ENCODE assay signal across 28 mouse cellular contexts in genomic region chr11:75404801-75405200, GRCm38 (mm10). TPM values are rescaled to one million over a fixed set of nuclear protein-coding genes. Genes with fewer than 3 reads are reported as not detected.
DNase-seq lines count a peak whose midpoint lies in the region; ATAC-seq and TF ChIP-seq lines count a peak whose summit lies in the region.
"Had no signal": no experiment of that assay in that cellular context is flagged by ENCODE, and none has a peak within 500 bp of the region (broad histone marks: within the 10 kb centered on the region; RNA-seq: fewer than 3 reads in every experiment).

No protein-coding gene starts in this region.

- H3K4me3 ChIP-seq in gastrocnemius, adult 2 months, result no peak overlapping the region
- no peak overlapping the region for H3K4me3 ChIP-seq in brown adipose tissue, adult 24 weeks (ENCODE audit: insufficient read depth, low read depth, low read length)
- no peak overlapping the region for H3K4me3 ChIP-seq in stomach, postnatal 0 days (ENCODE audit: low read depth, low read length)
- no peak overlapping the region for H3K4me3 ChIP-seq in hindbrain, embryonic 10.5 days
- H3K4me3 ChIP-seq in limb, embryonic 10.5 days, result no peak overlapping the region
- H3K4me3 ChIP-seq: embryonic facial prominence, embryonic 13.5 days; erythroblast, embryonic 14.5 days; limb, embryonic 13.5 days; lung, embryonic 15.5 days; midbrain, embryonic 10.5 days; neural tube, embryonic 13.5 days had no signal

- TF ChIP-seq EP300 in stomach, postnatal 0 days (optimal IDR thresholded peaks at IDR 0.05), result no peak

- H3K27ac ChIP-seq in gastrocnemius, adult 2 months, result peak overlapping the region; percentile 88
- H3K27ac ChIP-seq in brown adipose tissue, adult 24 weeks (replicated peaks; ENCODE audit: low read depth, low read length), result 0 out of 2 replicates have a peak overlapping the region, but pooled peaks have one; percentile 8
- peak overlapping the region; percentile 82 for H3K27ac ChIP-seq in stomach, postnatal 0 days (replicated peaks)
- H3K27ac ChIP-seq in hindbrain, embryonic 10.5 days, result no peak overlapping the region
- no peak overlapping the region for H3K27ac ChIP-seq in limb, embryonic 10.5 days
- H3K27ac ChIP-seq: embryonic facial prominence, embryonic 13.5 days; hindbrain, embryonic 14.5 days; limb, embryonic 13.5 days; lung, embryonic 15.5 days; midbrain, embryonic 10.5 days; neural tube, embryonic 13.5 days had no signal

- no peak for TF ChIP-seq CTCF in gastrocnemius, adult 2 months (IDR thresholded peaks at IDR 0.05)
- TF ChIP-seq CTCF in stomach, postnatal 0 days (IDR thresholded peaks at IDR 0.05; ENCODE audit: low read depth), result no peak

- H3K9me3 ChIP-seq in stomach, postnatal 0 days (ENCODE audit: control insufficient read depth, low read length), result no peaks in the 10 kb centered on the region
- H3K9me3 ChIP-seq in hindbrain, embryonic 10.5 days, result no peaks in the 10 kb centered on the region
- H3K9me3 ChIP-seq in limb, embryonic 10.5 days (replicated peaks), result no peaks in the 10 kb centered on the region
- H3K9me3 ChIP-seq: embryonic facial prominence, embryonic 13.5 days; limb, embryonic 13.5 days; lung, embryonic 15.5 days; midbrain, embryonic 10.5 days; neural tube, embryonic 13.5 days had no signal

- no peak for ATAC-seq in stomach, postnatal 0 days (ENCODE audit: low FRiP score, low TSS enrichment)
- ATAC-seq: forebrain, postnatal 0 days; intestine, postnatal 0 days had no signal

- no peak overlapping the region for H3K4me2 ChIP-seq in stomach, postnatal 0 days (replicated peaks; ENCODE audit: low read depth)
- H3K4me2 ChIP-seq: embryonic facial prominence, embryonic 13.5 days; heart, embryonic 11.5 days; hindbrain, embryonic 14.5 days; limb, embryonic 13.5 days; liver, embryonic 11.5 days; lung, embryonic 15.5 days; neural tube, embryonic 13.5 days had no signal

- H3K4me1 ChIP-seq in brown adipose tissue, adult 24 weeks (ENCODE audit: control insufficient read depth, insufficient read depth, insufficient read length, low read length), result peaks cover 9% of the 10 kb centered on the region; the same call in 1 of the 2 replicates
- peaks cover 2% of the 10 kb centered on the region; the same call in 1 of the 2 replicates for H3K4me1 ChIP-seq in stomach, postnatal 0 days (replicated peaks; ENCODE audit: control insufficient read depth, insufficient read depth)
- no peaks in the 10 kb centered on the region for H3K4me1 ChIP-seq in hindbrain, embryonic 10.5 days (replicated peaks)
- H3K4me1 ChIP-seq in limb, embryonic 10.5 days, result no peaks in the 10 kb centered on the region
- H3K4me1 ChIP-seq: embryonic facial prominence, embryonic 13.5 days; limb, embryonic 13.5 days had no signal

- no peak for DNase-seq in gastrocnemius, adult 2 months
- DNase-seq in gastrocnemius, postnatal 25 days, result no peak
- DNase-seq in cerebellum, adult 9-11 months, result peak; percentile 49
- DNase-seq in stomach, postnatal 0 days (ENCODE audit: low spot score), result no peak
- no peak for DNase-seq in hindbrain, embryonic 10.5 days (ENCODE audit: low spot score)
- no peak for DNase-seq in limb, embryonic 10.5 days (ENCODE audit: low spot score)
- DNase-seq: adrenal gland, postnatal 36 days; forebrain, postnatal 0 days; gastrocnemius, postnatal 10 days; heart, postnatal 36 days; kidney, postnatal 25 days; thymus, postnatal 14 days had no signal

- no peaks in the 10 kb centered on the region for H3K27me3 ChIP-seq in stomach, postnatal 0 days (ENCODE audit: control insufficient read depth, insufficient read depth, low read length)
- no peaks in the 10 kb centered on the region for H3K27me3 ChIP-seq in hindbrain, embryonic 10.5 days (ENCODE audit: insufficient read depth, poor library complexity, severe bottlenecking)
- no peaks in the 10 kb centered on the region for H3K27me3 ChIP-seq in limb, embryonic 10.5 days (ENCODE audit: low read depth, poor library complexity, severe bottlenecking)
- H3K27me3 ChIP-seq: embryonic facial prominence, embryonic 13.5 days; limb, embryonic 13.5 days; lung, embryonic 15.5 days; neural tube, embryonic 13.5 days had no signal

- H3K9ac ChIP-seq in stomach, postnatal 0 days (ENCODE audit: low read length), result no peak overlapping the region
- H3K9ac ChIP-seq: embryonic facial prominence, embryonic 13.5 days; forebrain, postnatal 0 days; hindbrain, embryonic 14.5 days; limb, embryonic 13.5 days; lung, embryonic 15.5 days; neural tube, embryonic 13.5 days had no signal

- WGBS in stomach, postnatal 0 days, result 89% methylated on average over 6 of the region's 6 CpGs
- WGBS in hindbrain, embryonic 10.5 days, result 91% methylated on average over 6 of the region's 6 CpGs
- WGBS in limb, embryonic 10.5 days, result 89% methylated on average over 6 of the region's 6 CpGs

- intact Hi-C loops in gastrocnemius, adult 2 months (cut with DNase I), result loop anchor here (5.0 kb wide), 1 partner anchor 168 kb away; no protein-coding TSS in a partner anchor

- H3K36me3 ChIP-seq in stomach, postnatal 0 days (ENCODE audit: control insufficient read depth, insufficient read depth, low read length), result no peaks in the 10 kb centered on the region; the same call in 1 of the 2 replicates
- peaks cover 13% of the 10 kb centered on the region for H3K36me3 ChIP-seq in hindbrain, embryonic 10.5 days
- H3K36me3 ChIP-seq in limb, embryonic 10.5 days, result peaks cover 22% of the 10 kb centered on the region
- H3K36me3 ChIP-seq: lung, embryonic 15.5 days had no signal

RNA-seq across cellular contexts. Expression of gene Serpinf1, which starts 17.7 kb away (rescaled TPM):
- total RNA-seq in gastrocnemius, adult 2 months (2021), result 100 to 1,000 TPM in 1 of 2 experiments, 10 to 100 TPM in 1; 55.5 to 168 TPM
- total RNA-seq in gastrocnemius, postnatal 25 days (2021), result 10 to 100 TPM; 98.5 to 98.7 TPM
- polyA plus RNA-seq in brown adipose tissue, adult 24 weeks (2012; ENCODE audit: insufficient read depth, insufficient read length, missing spikeins), result 78.8 and 102 TPM in 2 replicates
- 53.7 and 69.1 TPM in 2 replicates for polyA plus RNA-seq in stomach, postnatal 0 days (2015; fragmentation: Nextera tagmentation; extraction: Ambion mirVana)
- polyA plus RNA-seq in hindbrain, embryonic 10.5 days (2016; fragmentation: Nextera tagmentation; extraction: Ambion mirVana), result 95.3 and 106 TPM in 2 replicates
- polyA plus RNA-seq in limb, embryonic 10.5 days (2016; fragmentation: Nextera tagmentation; extraction: Ambion mirVana), result 214 and 217 TPM in 2 replicates

RNA-seq across cellular contexts. Expression of gene Serpinf2, which starts 34.6 kb away (rescaled TPM):
- total RNA-seq in gastrocnemius, adult 2 months (2021), result not detected
- total RNA-seq in gastrocnemius, postnatal 25 days (2021), result not detected
- 0.48 TPM in 1 of 2 replicates, not detected in the other for polyA plus RNA-seq in brown adipose tissue, adult 24 weeks (2012; ENCODE audit: insufficient read depth, insufficient read length, missing spikeins)
- polyA plus RNA-seq in stomach, postnatal 0 days (2015; fragmentation: Nextera tagmentation; extraction: Ambion mirVana), result 17.8 and 19.7 TPM in 2 replicates
- polyA plus RNA-seq in hindbrain, embryonic 10.5 days (2016; fragmentation: Nextera tagmentation; extraction: Ambion mirVana), result 0.07 TPM in 1 of 2 replicates, not detected in the other
- polyA plus RNA-seq in limb, embryonic 10.5 days (2016; fragmentation: Nextera tagmentation; extraction: Ambion mirVana), result 0.36 TPM in 1 of 2 replicates, not detected in the other
- total RNA-seq: adrenal gland, adult 18-20 months; granulocyte monocyte progenitor cell, adult 5-6 weeks; heart, postnatal 36 days; left cerebral cortex, postnatal 25 days; midbrain, postnatal 0 days had no signal
- polyA plus RNA-seq: forebrain, embryonic 11.5 days; forebrain, postnatal 0 days; hindbrain, embryonic 14.5 days; midbrain, embryonic 10.5 days; midbrain, postnatal 0 days had no signal

RNA-seq across cellular contexts. Expression of gene Wdr81, which starts 49.7 kb away (rescaled TPM):
- total RNA-seq in gastrocnemius, adult 2 months (2021), result 1 to 10 TPM; 4.9 to 6.4 TPM
- total RNA-seq in gastrocnemius, postnatal 25 days (2021), result 1 to 10 TPM; 4.7 to 5.7 TPM
- 5.5 and 7.2 TPM in 2 replicates for polyA plus RNA-seq in brown adipose tissue, adult 24 weeks (2012; ENCODE audit: insufficient read depth, insufficient read length, missing spikeins)
- 2.6 and 2.7 TPM in 2 replicates for polyA plus RNA-seq in stomach, postnatal 0 days (2015; fragmentation: Nextera tagmentation; extraction: Ambion mirVana)
- 7.7 and 8.6 TPM in 2 replicates for polyA plus RNA-seq in hindbrain, embryonic 10.5 days (2016; fragmentation: Nextera tagmentation; extraction: Ambion mirVana)
- polyA plus RNA-seq in limb, embryonic 10.5 days (2016; fragmentation: Nextera tagmentation; extraction: Ambion mirVana), result 5.6 and 6.6 TPM in 2 replicates

RNA-seq across cellular contexts. Expression of gene Smyd4, which starts 56.6 kb away (rescaled TPM):
- 1 to 10 TPM; 4.0 to 4.3 TPM for total RNA-seq in gastrocnemius, adult 2 months (2021)
- total RNA-seq in gastrocnemius, postnatal 25 days (2021), result 1 to 10 TPM; 2.5 to 4.4 TPM
- polyA plus RNA-seq in brown adipose tissue, adult 24 weeks (2012; ENCODE audit: insufficient read depth, insufficient read length, missing spikeins), result 12.4 and 13.4 TPM in 2 replicates
- polyA plus RNA-seq in stomach, postnatal 0 days (2015; fragmentation: Nextera tagmentation; extraction: Ambion mirVana), result 5.0 and 6.3 TPM in 2 replicates
- 14.6 and 17.4 TPM in 2 replicates for polyA plus RNA-seq in hindbrain, embryonic 10.5 days (2016; fragmentation: Nextera tagmentation; extraction: Ambion mirVana)
- polyA plus RNA-seq in limb, embryonic 10.5 days (2016; fragmentation: Nextera tagmentation; extraction: Ambion mirVana), result 15.0 and 17.1 TPM in 2 replicates

RNA-seq across cellular contexts. Expression of gene Rpa1, which starts 56.7 kb away (rescaled TPM):
- total RNA-seq in gastrocnemius, adult 2 months (2021), result 10 to 100 TPM; 60.4 to 62.5 TPM
- 10 to 100 TPM; 54.8 to 57.9 TPM for total RNA-seq in gastrocnemius, postnatal 25 days (2021)
- 20.1 and 24.7 TPM in 2 replicates for polyA plus RNA-seq in brown adipose tissue, adult 24 weeks (2012; ENCODE audit: insufficient read depth, insufficient read length, missing spikeins)
- 46.0 and 48.0 TPM in 2 replicates for polyA plus RNA-seq in stomach, postnatal 0 days (2015; fragmentation: Nextera tagmentation; extraction: Ambion mirVana)
- polyA plus RNA-seq in hindbrain, embryonic 10.5 days (2016; fragmentation: Nextera tagmentation; extraction: Ambion mirVana), result 136 and 178 TPM in 2 replicates
- polyA plus RNA-seq in limb, embryonic 10.5 days (2016; fragmentation: Nextera tagmentation; extraction: Ambion mirVana), result 178 and 185 TPM in 2 replicates

Comparison
In these comparisons a context has a peak if more than half of its experiments do, and no peak if none do; other contexts are left out.
1. H3K27ac ChIP-seq: peak in gastrocnemius, adult 2 months (single experiment), brown adipose tissue, adult 24 weeks (single experiment) and stomach, postnatal 0 days (single experiment); none in hindbrain, embryonic 10.5 days (single experiment) and limb, embryonic 10.5 days (single experiment).
2. RNA of gene Serpinf2, which starts 34.6 kb away (polyA plus RNA-seq): 17.8 to 19.7 TPM in stomach, postnatal 0 days; 0.48 TPM in brown adipose tissue, adult 24 weeks, 0.36 TPM in limb, embryonic 10.5 days and 0.07 TPM in hindbrain, embryonic 10.5 days; every median in the first group is over 10 times any median in the second.